Mouse (Mus musculus) heart, postnatal 0 days (tissue): ENCODE measurements around the gene Dync1li1. TPM values are rescaled to one million over a fixed set of nuclear protein-coding genes. Genes with fewer than 3 reads are reported as not detected.
A peak's percentile ranks its signal among the peaks of the same experiment; 100 is the strongest.
"Not testable (repeated sequence)": the region's sequence is repeated elsewhere in the genome, so short reads cannot be mapped to it uniquely, and the experiment has no call there.

Source experiments
- ATAC-seq: fragments of 200-750 bp; cut with Nextera tagmentation; 2 replicates; pipeline ENCODE4 v1.8.0; 2017; ENCODE audit warnings: low read depth, moderate number of reproducible peaks, moderate library complexity; ENCODE audit not compliant: insufficient read depth
- DNase-seq: peaks from one replicate; pipeline ENCODE4 v3.0.0-alpha.2; 2016; ENCODE audit warnings: low spot score
- H3K27ac ChIP-seq: fragments of 300-500 bp; sonication (generic); 2 replicates; pipeline ENCODE4 v1.5.1; 2014; ENCODE audit warnings: low read depth, mild to moderate bottlenecking
- H3K27me3 ChIP-seq: fragments of 300-500 bp; sonication (generic); 2 replicates; pipeline ENCODE4 v1.6.1; 2014; ENCODE audit warnings: low read length, mixed read lengths; ENCODE audit not compliant: control insufficient read depth, insufficient read depth
- H3K36me3 ChIP-seq: fragments of 300-500 bp; sonication (generic); replicated peaks from 2 replicates; pipeline ENCODE4 v1.6.1; 2014; ENCODE audit warnings: low read length, mixed read lengths; ENCODE audit not compliant: control insufficient read depth, insufficient read depth
- H3K4me1 ChIP-seq: fragments of 300-500 bp; sonication (generic); 2 replicates; pipeline ENCODE4 v1.6.1; 2014; ENCODE audit warnings: antibody characterized with exemption; ENCODE audit not compliant: control insufficient read depth, insufficient read depth
- H3K4me2 ChIP-seq: fragments of 300-500 bp; sonication (generic); 2 replicates; pipeline ENCODE4 v1.6.1; 2014; ENCODE audit warnings: low read depth, mild to moderate bottlenecking, low read length, moderate library complexity
- H3K4me3 ChIP-seq: fragments of 300-500 bp; sonication (generic); 2 replicates; pipeline ENCODE4 v1.5.1; 2014; ENCODE audit warnings: low read depth, low read length
- H3K9ac ChIP-seq: fragments of 300-500 bp; sonication (generic); replicated peaks from 2 replicates; pipeline ENCODE4 v1.6.1; 2014; ENCODE audit warnings: low read depth, low read length, mixed read lengths
- H3K9me3 ChIP-seq: fragments of 300-500 bp; sonication (generic); replicated peaks from 2 replicates; pipeline ENCODE4 v1.6.1; 2016; ENCODE audit warnings: low read length; ENCODE audit not compliant: control insufficient read depth
- CTCF ChIP-seq: IDR thresholded peaks from 2 replicates; pipeline ENCODE4 v1.5.1; 2016; ENCODE audit warnings: antibody characterized with exemption, control low read depth, low read depth
- EP300 ChIP-seq: IDR thresholded peaks from 2 replicates; pipeline ENCODE4 v1.6.1; 2016; ENCODE audit warnings: antibody characterized with exemption, low read depth
- WGBS: fragments of 180-500 bp; shearing (Covaris S2); extraction: QIAGEN DNeasy Blood & Tissue Kit; methylation state at CpG from one replicate; pipeline ENCODE4 v1.1.7; 2014; 5-methylcytosine and 5-hydroxymethylcytosine counted together
- polyA plus RNA-seq: library from polyadenylated mRNA; unstranded; fragments of >200 nt; fragmentation: Nextera tagmentation; extraction: Ambion mirVana; gene quantifications from 2 replicates; pipeline ENCODE4 v1.2.1, GENCODE M21; 2015
- total RNA-seq: library from RNA; depleted of rRNA; stranded (reverse); fragments of >200 nt; gene quantifications from 2 replicates; pipeline ENCODE4 v1.2.3, GENCODE M21; 2014; ENCODE audit warnings: low replicate concordance

Gene Dync1li1
- total and polyA plus RNA-seq, 2 experiments from 2014 or later: 75.2 to 84.0 TPM

GRCm38 (mm10) chr9:114647506-114648432 lies 40.8 kb upstream of the Dync1li1 start:
- Histone ChIP-seq H3K27ac (no peak overlapping the region), H3K9ac (no peak overlapping the region), H3K9me3 (no peaks in the 10 kb centered on the region), H3K4me1 (no peaks in the 10 kb centered on the region), H3K4me3 (no peak overlapping the region), H3K4me2 (no peak overlapping the region), H3K36me3 (no peaks in the 10 kb centered on the region), H3K27me3 (0 out of 2 replicates have a peak, but pooled peaks cover 3% of the 10 kb centered on the region)
- no peak for DNase-seq
- WGBS: 77% methylated on average over 28 of the region's 28 CpGs
- ATAC-seq: no peak
- TF ChIP-seq CTCF: no peak
- TF ChIP-seq EP300: no peak

- DNase-seq: peak; percentile 54
- H3K4me1 ChIP-seq, H3K4me2 ChIP-seq, ATAC-seq, H3K4me3 ChIP-seq, H3K36me3 ChIP-seq, H3K9me3 ChIP-seq, H3K27ac ChIP-seq, H3K9ac ChIP-seq, H3K27me3 ChIP-seq: not testable (repeated sequence)
- 51% methylated on average over 8 of the region's 9 CpGs for WGBS
- peak; percentile 69 for TF ChIP-seq CTCF
These were observed 40.1 kb upstream of the Dync1li1 start for GRCm38 (mm10) chr9:114648472-114648871.

GRCm38 (mm10) chr9:114649371-114649770 lies 39.2 kb upstream of the Dync1li1 start:
- Histone ChIP-seq H3K4me2 (no peak overlapping the region), H3K9ac (no peak overlapping the region), H3K36me3 (no peaks in the 10 kb centered on the region), H3K4me3 (no peak overlapping the region), H3K4me1 (no peaks in the 10 kb centered on the region), H3K27ac (no peak overlapping the region), H3K9me3 (no peaks in the 10 kb centered on the region), H3K27me3 (0 out of 2 replicates have a peak, but pooled peaks cover 3% of the 10 kb centered on the region)
- DNase-seq (no peak), ATAC-seq (no peak)
- 63% methylated on average over 5 of the region's 5 CpGs for WGBS
- TF ChIP-seq CTCF (no peak), EP300 (no peak)

- ATAC-seq: no peak
- no peak for TF ChIP-seq CTCF
- TF ChIP-seq EP300: no peak
- Histone ChIP-seq H3K4me1 (no peaks in the 10 kb centered on the region), H3K27ac (no peak overlapping the region), H3K9me3 (no peaks in the 10 kb centered on the region), H3K4me3 (no peak overlapping the region), H3K4me2 (no peak overlapping the region; the same call in 1 of the 2 replicates), H3K27me3 (no peaks in the 10 kb centered on the region), H3K36me3 (no peaks in the 10 kb centered on the region), H3K9ac (no peak overlapping the region)
- WGBS: 57% methylated on average over 21 of the region's 21 CpGs
- no peak for DNase-seq
These were observed 37.5 kb upstream of the Dync1li1 start for GRCm38 (mm10) chr9:114650938-114651634.

- H3K9ac ChIP-seq: no peak overlapping the region
- ATAC-seq (no peak), DNase-seq (no peak)
- H3K4me3 ChIP-seq: no peak overlapping the region
- H3K4me1 ChIP-seq: no peaks in the 10 kb centered on the region
- 82% methylated on average over 4 of the region's 4 CpGs for WGBS
- no peaks in the 10 kb centered on the region for H3K9me3 ChIP-seq
- no peak overlapping the region for H3K27ac ChIP-seq
- TF ChIP-seq EP300 (no peak), CTCF (no peak)
- H3K4me2 ChIP-seq: no peak overlapping the region
- H3K36me3 ChIP-seq: no peaks in the 10 kb centered on the region
- no peaks in the 10 kb centered on the region for H3K27me3 ChIP-seq
These were observed 33.2 kb upstream of the Dync1li1 start for GRCm38 (mm10) chr9:114655356-114655755.
